Mouse (Mus musculus): ENCODE measurements around the gene Trpm7. TPM values are rescaled to one million over a fixed set of nuclear protein-coding genes. Genes with fewer than 3 reads are reported as not detected.

The Trpm7 gene
- polyA plus RNA-seq, 1 experiment from 2014 or later: 17.2 TPM

DNA sequence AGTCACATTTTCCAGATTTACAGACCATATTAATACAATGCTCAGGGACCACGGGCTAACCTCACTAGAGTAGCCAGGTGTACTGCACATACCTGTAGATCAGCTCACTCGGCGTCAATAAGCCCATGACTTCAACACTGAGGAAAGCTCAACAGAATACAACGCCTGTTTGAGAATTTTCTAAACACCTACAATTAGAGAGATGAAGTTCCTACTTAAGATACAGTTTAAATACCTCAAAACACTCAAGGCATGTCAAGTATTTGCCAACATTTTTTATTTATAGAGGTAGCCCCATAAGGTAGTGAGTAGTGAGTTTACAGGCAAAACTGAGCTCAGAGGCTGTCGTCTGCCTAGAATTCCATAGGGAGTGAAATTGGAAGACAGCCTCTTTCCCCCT, 132.6 kb downstream of the Trpm7 start:
- no peak overlapping the region for H3K27ac ChIP-seq (ENCODE audit: low read depth)
- 84% methylated on average over 5 of the region's 5 CpGs for WGBS (ENCODE audit: insufficient replicate concordance)
- H3K27me3 ChIP-seq (ENCODE audit: insufficient read depth, low read length): no peaks in the 10 kb centered on the region
- ATAC-seq: no peak
- H3K36me3 ChIP-seq (replicated peaks; ENCODE audit: insufficient read depth, low read length): peaks cover 46% of the 10 kb centered on the region
- no peak for TF ChIP-seq EP300 (IDR thresholded peaks at IDR 0.05; ENCODE audit: low read depth)
- no peak for TF ChIP-seq CTCF (IDR thresholded peaks at IDR 0.05; ENCODE audit: low read depth)
- no peak overlapping the region for H3K4me3 ChIP-seq (ENCODE audit: low read depth, low read length)
- no peak overlapping the region for H3K4me2 ChIP-seq (ENCODE audit: low read depth, low read length)
- no peak for DNase-seq
- H3K4me1 ChIP-seq (ENCODE audit: insufficient read depth): no peaks in the 10 kb centered on the region
- H3K9me3 ChIP-seq (ENCODE audit: low read length): no peaks in the 10 kb centered on the region
- no peak overlapping the region for H3K9ac ChIP-seq (replicated peaks)

Small RNA genes within 50 kb of the gene (microRNA-seq; reads per million reads assigned to microRNA genes)
- 1.6 reads per million for gene Mir3473g

Other genes with a start within 250 kb of the Trpm7 start
- 12.6 and 13.2 TPM in 2 replicates for gene Gabpb1, start 199.9 kb downstream of the Trpm7 start, polyA plus RNA-seq (2015; fragmentation: Nextera tagmentation; extraction: Ambion mirVana)
- 11.2 and 12.9 TPM in 2 replicates for gene Usp8, start 168.9 kb downstream of the Trpm7 start, polyA plus RNA-seq (2015; fragmentation: Nextera tagmentation; extraction: Ambion mirVana)
- gene Usp50, start 92.8 kb downstream of the Trpm7 start, polyA plus RNA-seq (2015; fragmentation: Nextera tagmentation; extraction: Ambion mirVana): 1.6 TPM in 2 replicates
- gene Sppl2a, start 57.0 kb upstream of the Trpm7 start, polyA plus RNA-seq (2015; fragmentation: Nextera tagmentation; extraction: Ambion mirVana): 40.5 and 43.4 TPM in 2 replicates
- 1.5 and 1.9 TPM in 2 replicates for gene Ap4e1, start 132.5 kb upstream of the Trpm7 start, polyA plus RNA-seq (2015; fragmentation: Nextera tagmentation; extraction: Ambion mirVana)
- gene Blvra, start 194.4 kb upstream of the Trpm7 start, polyA plus RNA-seq (2015; fragmentation: Nextera tagmentation; extraction: Ambion mirVana): 41.8 and 41.9 TPM in 2 replicates

Data from liver, postnatal 0 days (tissue).